Mouse (Mus musculus) liver, embryonic 12.5 days (tissue): ENCODE data around the gene Cckbr. TPM values are rescaled to one million over a fixed set of nuclear protein-coding genes. Genes with fewer than 3 reads are reported as not detected.

Experiments used
- ATAC-seq: fragments of 200-750 bp; cut with Nextera tagmentation; 2 replicates; pipeline ENCODE4 v1.8.0; 2017; ENCODE audit warnings: moderate number of reproducible peaks, mild to moderate bottlenecking, moderate library complexity
- H3K27ac ChIP-seq: fragments of 300-500 bp; sonication (generic); 2 replicates; pipeline ENCODE4 v1.5.1; 2016; ENCODE audit warnings: mild to moderate bottlenecking
- H3K27me3 ChIP-seq: fragments of 300-500 bp; sonication (generic); replicated peaks from 2 replicates; pipeline ENCODE4 v1.6.1; 2016; ENCODE audit warnings: mild to moderate bottlenecking, moderate library complexity
- H3K36me3 ChIP-seq: fragments of 300-500 bp; sonication (generic); 2 replicates; pipeline ENCODE4 v1.6.1; 2016; ENCODE audit warnings: mild to moderate bottlenecking, moderate library complexity
- H3K4me1 ChIP-seq: fragments of 300-500 bp; sonication (generic); 2 replicates; pipeline ENCODE4 v1.6.1; 2016
- H3K4me2 ChIP-seq: fragments of 300-500 bp; sonication (generic); 2 replicates; pipeline ENCODE4 v1.6.1; 2016; ENCODE audit warnings: mild to moderate bottlenecking, moderate library complexity
- H3K4me3 ChIP-seq: fragments of 300-500 bp; sonication (generic); 2 replicates; pipeline ENCODE4 v1.5.1; 2016; ENCODE audit warnings: mild to moderate bottlenecking, moderate library complexity
- H3K9ac ChIP-seq: fragments of 300-500 bp; sonication (generic); 2 replicates; pipeline ENCODE4 v1.6.1; 2016; ENCODE audit warnings: mild to moderate bottlenecking, moderate library complexity
- H3K9me3 ChIP-seq: fragments of 300-500 bp; sonication (generic); replicated peaks from 2 replicates; pipeline ENCODE4 v1.6.1; 2016; ENCODE audit warnings: mild to moderate bottlenecking, moderate library complexity
- WGBS: fragments of 180-500 bp; shearing (Covaris S2); methylation state at CpG from one replicate; pipeline ENCODE4 v1.1.7; 2016; ENCODE audit not compliant: insufficient replicate concordance; 5-methylcytosine and 5-hydroxymethylcytosine counted together
- polyA plus RNA-seq: library from polyadenylated mRNA; unstranded; fragments of >200 nt; fragmentation: Nextera tagmentation; extraction: Ambion mirVana; gene quantifications from 2 replicates; pipeline ENCODE4 v1.2.1, GENCODE M21; 2016

Gene Cckbr
- polyA plus RNA-seq, 1 experiment from 2014 or later: not detected

DNA sequence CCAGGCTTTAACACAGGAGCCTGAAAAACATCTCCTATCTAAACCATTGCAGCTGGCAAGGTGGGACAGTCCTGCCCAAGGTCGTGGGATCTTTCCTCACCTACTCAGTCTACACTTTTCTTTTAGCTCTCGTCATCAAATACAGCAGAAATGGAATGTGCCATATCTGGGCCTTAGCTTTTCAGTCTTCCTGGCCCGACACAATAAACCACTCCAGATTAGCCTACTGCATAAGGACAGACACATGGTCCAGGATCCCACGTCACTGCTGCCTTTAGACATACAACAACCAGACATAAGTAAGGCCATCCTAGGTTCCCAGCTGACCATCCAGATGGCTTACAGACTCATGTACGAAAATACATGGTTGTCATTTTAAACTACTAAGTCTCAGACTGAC lies 84.6 kb downstream of the Cckbr start:
- Histone ChIP-seq H3K36me3 (no peaks in the 10 kb centered on the region), H3K4me3 (no peak overlapping the region), H3K27me3 (peaks cover 2% of the 10 kb centered on the region; the same call in 1 of the 2 replicates), H3K4me1 (no peaks in the 10 kb centered on the region), H3K27ac (no peak overlapping the region), H3K9me3 (no peaks in the 10 kb centered on the region), H3K4me2 (no peak overlapping the region), H3K9ac (no peak overlapping the region)
- 61% methylated on average over 5 of the region's 5 CpGs for WGBS
- ATAC-seq: no peak

DNA sequence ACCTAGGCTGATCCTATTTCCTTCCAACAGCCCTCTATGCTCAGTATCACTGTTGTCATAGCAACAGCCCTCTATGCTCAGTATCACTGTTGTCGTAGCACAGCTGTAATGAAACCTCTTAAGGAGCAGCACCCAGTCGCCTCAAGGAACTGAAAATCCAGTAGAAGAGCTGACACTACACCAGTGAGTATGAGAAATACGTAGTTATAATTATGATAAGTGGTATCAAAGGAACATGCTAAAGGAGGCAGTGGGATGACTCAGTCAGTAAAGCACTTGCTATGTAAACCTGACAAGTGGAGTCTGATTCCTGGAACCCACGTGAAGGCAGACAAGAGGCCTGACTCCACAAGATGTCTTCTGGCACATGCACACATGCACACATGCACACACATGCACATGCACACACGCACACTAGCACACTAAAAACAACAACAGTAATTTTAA lies 88.3 kb downstream of the Cckbr start:
- H3K9me3 ChIP-seq: no peaks in the 10 kb centered on the region
- H3K4me2 ChIP-seq: no peak overlapping the region
- no peak overlapping the region for H3K9ac ChIP-seq
- H3K4me3 ChIP-seq: no peak overlapping the region
- no peaks in the 10 kb centered on the region for H3K36me3 ChIP-seq
- H3K27me3 ChIP-seq: peaks cover 2% of the 10 kb centered on the region; the same call in 1 of the 2 replicates
- WGBS: 47% methylated on average over 5 of the region's 5 CpGs
- no peaks in the 10 kb centered on the region for H3K4me1 ChIP-seq
- no peak overlapping the region for H3K27ac ChIP-seq
- no peak for ATAC-seq

DNA sequence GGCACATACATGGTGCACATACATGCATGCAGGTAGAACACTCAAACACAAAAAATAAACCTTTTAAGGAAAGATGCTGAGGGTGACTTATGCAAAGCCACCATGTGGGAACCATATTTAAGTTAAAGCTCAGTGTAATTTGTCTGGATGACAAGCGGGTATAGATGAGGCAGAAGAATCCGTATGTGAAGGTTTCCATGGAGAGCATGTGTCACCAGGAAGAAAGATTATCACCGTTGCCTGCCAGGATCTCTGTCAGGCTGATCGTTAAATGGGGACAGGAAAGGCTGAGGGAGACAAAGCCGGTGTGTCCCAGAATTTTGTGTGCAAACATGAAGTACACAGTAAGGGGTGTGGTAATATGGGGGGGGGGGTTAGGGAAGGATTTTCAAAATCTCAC lies 89.0 kb downstream of the Cckbr start:
- Histone ChIP-seq H3K27ac (no peak overlapping the region), H3K27me3 (peaks cover 2% of the 10 kb centered on the region; the same call in 1 of the 2 replicates), H3K9ac (no peak overlapping the region), H3K36me3 (no peaks in the 10 kb centered on the region), H3K9me3 (no peaks in the 10 kb centered on the region), H3K4me2 (no peak overlapping the region), H3K4me3 (no peak overlapping the region), H3K4me1 (no peaks in the 10 kb centered on the region)
- no peak for ATAC-seq
- 55% methylated on average over 5 of the region's 5 CpGs for WGBS

DNA sequence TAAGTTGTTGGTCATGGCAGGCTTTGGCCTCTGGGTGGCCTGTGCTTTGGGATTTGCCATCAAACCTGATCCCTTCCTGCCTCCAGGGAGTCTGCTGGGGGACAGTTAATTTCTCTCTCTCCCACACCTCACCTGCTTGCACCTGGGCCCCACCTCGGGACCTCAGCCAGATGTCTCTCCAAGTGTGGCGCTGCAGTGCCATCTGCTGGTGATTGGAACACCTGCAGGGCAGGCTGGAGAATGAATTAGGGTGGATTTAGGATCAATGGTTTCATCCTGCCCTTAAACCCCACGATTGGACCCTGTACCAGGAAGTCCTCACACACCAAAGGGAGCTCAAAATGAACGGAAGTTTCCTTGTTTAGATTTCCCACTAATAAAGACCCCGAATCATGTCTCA lies 89.6 kb downstream of the Cckbr start:
- Histone ChIP-seq H3K9me3 (no peaks in the 10 kb centered on the region), H3K36me3 (no peaks in the 10 kb centered on the region), H3K9ac (no peak overlapping the region), H3K4me1 (no peaks in the 10 kb centered on the region), H3K4me3 (no peak overlapping the region), H3K27ac (no peak overlapping the region), H3K27me3 (peaks cover 2% of the 10 kb centered on the region; the same call in 1 of the 2 replicates), H3K4me2 (no peak overlapping the region)
- 5% methylated on average over 5 of the region's 5 CpGs for WGBS
- ATAC-seq: no peak

DNA sequence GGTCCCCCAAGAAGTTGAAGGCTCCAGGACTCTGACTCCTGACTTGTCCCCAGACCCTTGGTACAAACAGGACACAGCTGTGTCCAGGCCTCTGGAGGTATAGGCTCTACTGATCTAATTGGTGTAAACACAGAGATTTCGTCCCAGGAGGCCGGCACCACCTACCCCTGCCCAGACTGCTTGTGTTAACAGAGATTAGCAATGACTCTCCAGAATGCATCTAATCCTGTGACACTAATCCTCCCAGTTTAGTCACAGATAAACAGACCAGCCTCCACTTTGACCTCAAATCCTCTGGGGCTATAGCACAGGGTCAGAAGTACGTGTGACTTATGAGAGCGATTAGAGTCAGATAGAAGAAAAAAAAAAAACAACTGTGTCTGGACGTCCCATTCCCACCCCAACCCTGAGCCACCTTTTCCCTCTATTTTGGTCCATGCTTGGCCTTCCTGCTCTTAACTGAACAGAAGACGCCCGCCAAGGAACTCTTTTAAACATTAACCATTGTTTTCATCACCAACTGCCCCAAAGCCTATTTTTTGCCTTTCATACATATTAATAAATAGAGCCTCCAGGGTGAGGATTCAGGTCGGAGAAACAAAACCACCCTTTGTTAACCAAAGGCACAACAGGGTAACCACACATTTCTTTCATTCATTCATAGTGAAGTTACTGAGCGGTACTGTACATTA lies 91.3 kb downstream of the Cckbr start:
- peaks cover 2% of the 10 kb centered on the region; the same call in 1 of the 2 replicates for H3K27me3 ChIP-seq
- H3K4me1 ChIP-seq: no peaks in the 10 kb centered on the region
- no peak overlapping the region for H3K4me2 ChIP-seq
- H3K4me3 ChIP-seq: no peak overlapping the region
- ATAC-seq: no peak
- H3K9me3 ChIP-seq: no peaks in the 10 kb centered on the region
- no peak overlapping the region for H3K9ac ChIP-seq
- WGBS: 48% methylated on average over 9 of the region's 9 CpGs
- no peaks in the 10 kb centered on the region for H3K36me3 ChIP-seq
- no peak overlapping the region for H3K27ac ChIP-seq

DNA sequence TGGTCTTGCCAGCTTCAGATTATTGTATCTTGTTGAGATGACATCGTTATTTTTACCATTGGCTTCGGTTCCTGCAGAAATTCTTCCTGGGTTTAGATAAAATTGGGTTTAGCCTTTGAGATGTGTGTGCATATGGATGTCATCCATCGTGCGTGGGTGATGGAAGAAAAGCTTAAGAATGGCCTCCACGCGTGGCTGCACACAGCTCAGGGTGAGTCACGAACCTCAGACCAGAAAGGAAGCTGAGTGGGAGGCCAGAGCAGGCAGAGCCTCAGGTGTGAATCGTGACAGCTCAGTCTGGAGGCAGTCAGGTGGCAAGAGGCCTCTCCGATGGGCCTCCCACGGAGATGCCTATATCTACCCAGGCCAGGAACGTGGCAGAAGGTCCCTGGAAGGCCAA lies 93.8 kb downstream of the Cckbr start:
- Histone ChIP-seq H3K27me3 (no peaks in the 10 kb centered on the region; the same call in 1 of the 2 replicates), H3K36me3 (no peaks in the 10 kb centered on the region), H3K9me3 (no peaks in the 10 kb centered on the region), H3K4me2 (no peak overlapping the region), H3K4me1 (no peaks in the 10 kb centered on the region), H3K4me3 (no peak overlapping the region), H3K9ac (no peak overlapping the region), H3K27ac (no peak overlapping the region)
- ATAC-seq: no peak
- 61% methylated on average over 11 of the region's 11 CpGs for WGBS

DNA sequence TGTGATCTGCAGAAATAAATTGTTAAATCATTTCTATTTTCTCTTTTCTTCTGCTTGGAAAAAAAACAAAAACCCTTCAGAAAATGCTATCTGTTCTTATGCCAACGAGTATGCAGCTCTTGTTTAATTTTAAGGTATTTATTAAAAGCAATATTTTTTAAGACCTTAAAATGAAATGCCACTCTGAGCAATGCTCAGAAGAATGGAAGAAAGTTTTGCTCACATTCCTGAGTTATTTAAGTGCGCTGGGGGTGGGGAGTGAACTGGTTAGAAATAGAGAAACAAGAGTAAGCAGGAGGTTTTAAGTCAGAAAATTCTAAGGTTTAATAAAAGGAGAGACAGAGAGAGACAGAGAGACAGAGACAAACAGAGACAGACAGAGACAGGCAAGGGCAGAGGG lies 94.2 kb downstream of the Cckbr start:
- H3K9me3 ChIP-seq: no peaks in the 10 kb centered on the region
- WGBS: 61% methylated on average over 2 of the region's 2 CpGs

DNA sequence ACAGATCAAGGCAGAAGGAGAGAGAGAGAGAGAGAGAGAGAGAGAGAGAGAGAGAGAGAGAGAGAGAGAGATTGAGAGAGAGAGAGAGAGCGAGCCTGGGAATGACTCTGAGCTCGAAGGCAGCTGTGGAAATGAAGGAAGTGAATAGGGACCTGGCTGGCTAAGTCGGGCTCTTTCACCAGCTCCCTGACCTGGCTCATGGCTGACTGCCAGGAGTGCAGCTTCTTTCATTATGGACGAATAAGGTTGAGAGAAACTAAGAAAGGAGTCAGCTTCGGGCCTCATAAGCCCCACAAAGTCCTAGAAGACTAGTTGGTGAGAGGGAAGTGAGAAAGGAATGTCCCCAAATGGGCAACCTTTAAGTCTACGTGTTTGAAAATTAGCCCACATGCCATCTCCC lies 94.7 kb downstream of the Cckbr start:
- Histone ChIP-seq H3K4me2 (no peak overlapping the region), H3K4me1 (no peaks in the 10 kb centered on the region), H3K9me3 (no peaks in the 10 kb centered on the region), H3K27me3 (no peaks in the 10 kb centered on the region), H3K9ac (no peak overlapping the region), H3K4me3 (no peak overlapping the region), H3K27ac (no peak overlapping the region), H3K36me3 (no peaks in the 10 kb centered on the region)
- 46% methylated on average over 6 of the region's 6 CpGs for WGBS
- no peak for ATAC-seq

More for the DNA sequence above, 94.2 kb downstream of the Cckbr start:
- Histone ChIP-seq H3K36me3 (no peaks in the 10 kb centered on the region), H3K27ac (no peak overlapping the region), H3K9ac (no peak overlapping the region), H3K4me3 (no peak overlapping the region), H3K27me3 (no peaks in the 10 kb centered on the region), H3K4me2 (no peak overlapping the region), H3K4me1 (no peaks in the 10 kb centered on the region)
- ATAC-seq: no peak

Other genes starting within 250 kb of the Cckbr start
- gene Olfr685, start 239.7 kb upstream of the Cckbr start, polyA plus RNA-seq: not detected in 2 replicates
- not detected in 2 replicates for gene Olfr686, start 218.2 kb upstream of the Cckbr start, polyA plus RNA-seq
- not detected in 2 replicates for gene Olfr688, start 137.6 kb upstream of the Cckbr start, polyA plus RNA-seq
- gene Olfr689, start 114.6 kb upstream of the Cckbr start, polyA plus RNA-seq: not detected in 2 replicates
- not detected in 2 replicates for gene Olfr690, start 91.6 kb upstream of the Cckbr start, polyA plus RNA-seq
- gene Olfr691, start 83.5 kb upstream of the Cckbr start, polyA plus RNA-seq: 0.05 TPM in 1 of 2 replicates, not detected in the other
- gene Olfr692, start 57.5 kb upstream of the Cckbr start, polyA plus RNA-seq: not detected in 2 replicates
- not detected in 2 replicates for gene Gm5901, start 50.7 kb upstream of the Cckbr start, polyA plus RNA-seq
- 15.9 and 16.9 TPM in 2 replicates for gene Fam160a2, start 25.7 kb upstream of the Cckbr start, polyA plus RNA-seq
- not detected in 2 replicates for gene Cnga4, start 21.2 kb upstream of the Cckbr start, polyA plus RNA-seq
- 8.3 and 8.9 TPM in 2 replicates for gene Cavin3, start 56.6 kb downstream of the Cckbr start, polyA plus RNA-seq
- 27.6 and 28.7 TPM in 2 replicates for gene Smpd1, start 128.6 kb downstream of the Cckbr start, polyA plus RNA-seq
- gene Apbb1, start 155.9 kb downstream of the Cckbr start, polyA plus RNA-seq: 6.3 and 6.7 TPM in 2 replicates
- 81.9 and 84.3 TPM in 2 replicates for gene Hpx, start 174.4 kb downstream of the Cckbr start, polyA plus RNA-seq
- gene Trim3, start 207.8 kb downstream of the Cckbr start, polyA plus RNA-seq: 7.7 and 8.0 TPM in 2 replicates
- 159 and 163 TPM in 2 replicates for gene Timm10b, start 214.3 kb downstream of the Cckbr start, polyA plus RNA-seq
- gene Arfip2, start 214.7 kb downstream of the Cckbr start, polyA plus RNA-seq: 24.5 and 26.8 TPM in 2 replicates
- 10.2 and 13.2 TPM in 2 replicates for gene Gm45799, start 214.8 kb downstream of the Cckbr start, polyA plus RNA-seq
- gene Dnhd1, start 225.1 kb downstream of the Cckbr start, polyA plus RNA-seq: 0.24 and 0.47 TPM in 2 replicates